Mouse (Mus musculus): Measurements from ENCODE around the gene Galnt6. TPM values are rescaled to one million over a fixed set of nuclear protein-coding genes. Genes with fewer than 3 reads are reported as not detected.

Galnt6 gene
- polyA plus RNA-seq, 1 experiment from 2014 or later = 0.22 TPM

DNA sequence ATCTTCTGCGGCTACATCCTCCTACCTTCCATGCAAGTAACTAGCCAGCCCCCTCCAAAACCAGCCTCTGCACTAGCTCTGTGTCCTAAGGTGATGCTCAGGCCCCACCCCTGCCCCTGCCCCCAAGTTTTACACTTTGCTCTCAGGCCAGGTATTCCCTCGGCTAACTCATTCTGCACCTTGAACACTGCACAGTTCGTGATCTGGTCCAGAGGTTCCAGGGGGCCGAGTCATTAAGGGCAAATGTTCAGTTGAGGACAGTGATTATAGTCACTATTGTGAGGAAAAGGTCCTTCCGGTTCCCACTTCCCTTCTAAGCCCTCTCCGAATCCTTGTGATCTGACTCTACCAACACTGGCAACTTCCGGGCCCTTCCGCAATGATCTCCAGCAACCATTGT, 14.7 kb downstream of the Galnt6 start:
- Histone ChIP-seq H3K27ac (no peak overlapping the region), H3K9ac (no peak overlapping the region), H3K4me1 (no peaks in the 10 kb centered on the region; the same call in 1 of the 2 replicates), H3K4me3 (no peak overlapping the region), H3K9me3 (no peaks in the 10 kb centered on the region), H3K36me3 (replicated peaks) (no peaks in the 10 kb centered on the region), H3K4me2 (no peak overlapping the region), H3K27me3 (replicated peaks) (no peaks in the 10 kb centered on the region)
- 94% methylated on average over 8 of the region's 8 CpGs for WGBS
- no peak for ATAC-seq (replicated peaks)

DNA sequence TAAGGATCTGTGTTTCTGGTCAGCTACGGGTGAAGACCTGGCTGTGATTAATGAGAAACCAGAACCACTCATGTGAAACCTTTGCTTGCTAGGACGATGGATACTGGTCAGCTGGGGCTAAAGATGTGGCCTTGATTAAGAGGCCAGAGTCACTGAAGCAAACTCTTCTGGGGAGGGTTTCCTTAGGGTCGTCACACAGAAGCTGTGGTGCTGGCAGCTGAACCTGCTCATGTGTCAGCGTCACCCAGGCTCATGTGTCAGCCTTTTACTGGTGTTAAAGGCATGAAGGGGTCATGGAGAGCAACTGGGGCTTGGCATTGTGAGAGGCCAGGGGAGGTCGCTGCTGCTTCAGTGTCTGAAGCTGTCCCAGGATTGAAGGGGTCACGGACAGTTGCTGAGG, 18.3 kb downstream of the Galnt6 start:
- H3K9me3 ChIP-seq = no peaks in the 10 kb centered on the region
- 61% methylated on average over 6 of the region's 6 CpGs for WGBS

DNA sequence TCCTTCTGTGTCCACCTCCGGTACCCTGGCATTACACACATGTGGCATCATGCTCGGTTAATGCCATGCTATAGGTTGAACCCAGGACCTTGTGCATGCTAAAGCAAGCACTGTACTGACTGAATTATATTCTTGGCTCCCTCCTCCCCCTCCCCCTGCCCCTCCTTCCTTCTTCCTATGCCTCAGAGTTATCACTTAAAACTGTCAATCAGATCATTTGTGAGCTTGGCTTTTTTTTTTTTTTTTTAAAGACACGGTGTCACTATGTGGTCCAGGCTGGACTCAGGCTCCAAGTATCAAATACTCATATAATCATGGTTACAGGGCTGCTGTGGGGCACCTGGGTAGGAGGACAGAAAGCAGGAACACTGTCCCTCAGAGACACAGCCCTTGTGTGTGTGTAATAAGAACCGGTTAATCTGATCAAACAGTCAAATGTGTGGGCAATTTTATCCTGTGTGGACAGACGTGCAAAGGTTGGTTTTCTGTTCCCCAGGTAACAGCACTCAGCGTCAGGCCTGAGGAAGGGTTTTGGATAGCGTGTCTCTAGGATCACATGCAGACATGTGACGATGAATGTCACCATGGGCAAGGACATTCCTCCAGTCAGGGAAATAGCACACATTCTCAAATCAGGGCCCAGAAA, 20.6 kb downstream of the Galnt6 start:
- ATAC-seq (replicated peaks) = no peak
- H3K4me2 ChIP-seq = no peak overlapping the region
- H3K36me3 ChIP-seq (replicated peaks) = no peaks in the 10 kb centered on the region
- 76% methylated on average over 8 of the region's 8 CpGs for WGBS
- no peak overlapping the region for H3K4me3 ChIP-seq
- peaks cover 6% of the 10 kb centered on the region; the same call in 1 of the 2 replicates for H3K27me3 ChIP-seq (replicated peaks)
- H3K9ac ChIP-seq = no peak overlapping the region
- peaks cover 8% of the 10 kb centered on the region for H3K4me1 ChIP-seq
- H3K27ac ChIP-seq = no peak overlapping the region
- H3K9me3 ChIP-seq = no peaks in the 10 kb centered on the region

More for the DNA sequence above, 18.3 kb downstream of the Galnt6 start:
- H3K36me3 ChIP-seq (replicated peaks) = no peaks in the 10 kb centered on the region
- H3K9ac ChIP-seq = no peak overlapping the region
- H3K4me2 ChIP-seq = no peak overlapping the region
- no peak for ATAC-seq (replicated peaks)
- H3K27me3 ChIP-seq (replicated peaks) = no peaks in the 10 kb centered on the region
- H3K4me3 ChIP-seq = no peak overlapping the region
- no peaks in the 10 kb centered on the region; the same call in 1 of the 2 replicates for H3K4me1 ChIP-seq
- H3K27ac ChIP-seq = no peak overlapping the region

DNA sequence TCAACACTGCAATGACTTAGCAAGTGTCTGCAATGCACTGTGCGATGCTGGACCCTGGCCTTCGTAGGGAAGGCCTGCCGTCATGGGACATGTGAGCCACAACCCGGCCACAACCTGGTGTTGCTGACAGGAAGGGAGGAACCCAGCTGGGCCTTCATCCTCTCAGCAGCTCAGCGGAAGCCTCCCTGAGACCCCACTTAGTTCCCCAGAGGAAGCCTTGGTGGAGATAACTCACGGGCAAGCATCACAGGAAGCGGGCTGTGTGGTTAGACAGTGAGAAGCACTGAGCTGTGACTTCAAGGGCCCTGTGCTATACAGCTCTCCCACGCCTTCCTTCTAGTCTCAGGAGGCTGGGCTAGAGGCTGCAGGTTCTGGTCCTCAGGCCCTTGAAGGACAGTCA, 22.9 kb downstream of the Galnt6 start:
- Histone ChIP-seq H3K27ac (no peak overlapping the region), H3K4me1 (peaks cover 8% of the 10 kb centered on the region), H3K4me3 (no peak overlapping the region), H3K4me2 (no peak overlapping the region), H3K9me3 (no peaks in the 10 kb centered on the region), H3K27me3 (replicated peaks) (peaks cover 6% of the 10 kb centered on the region; the same call in 1 of the 2 replicates), H3K9ac (no peak overlapping the region), H3K36me3 (replicated peaks) (no peaks in the 10 kb centered on the region)
- ATAC-seq (replicated peaks) = no peak
- 71% methylated on average over 8 of the region's 8 CpGs for WGBS

DNA sequence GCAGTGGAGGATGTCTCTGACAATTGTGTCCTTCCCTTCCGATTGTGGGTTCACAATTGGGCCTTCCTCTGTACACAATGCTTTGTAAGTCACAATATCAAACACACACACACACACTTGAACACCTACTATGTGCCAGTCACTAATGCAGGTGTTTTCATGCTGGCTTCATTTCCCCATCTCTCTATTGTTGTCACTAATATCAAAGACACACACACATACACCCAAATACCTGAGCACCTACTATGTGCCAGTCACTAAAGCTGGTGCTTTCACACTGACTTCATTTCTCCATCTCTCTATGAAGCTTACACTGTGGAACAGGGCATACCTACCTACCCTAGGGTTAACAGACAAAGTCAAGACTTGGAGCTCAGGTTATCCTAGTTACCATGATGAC, 23.8 kb downstream of the Galnt6 start:
- peaks cover 8% of the 10 kb centered on the region for H3K4me1 ChIP-seq
- H3K36me3 ChIP-seq (replicated peaks) = no peaks in the 10 kb centered on the region
- no peak for ATAC-seq (replicated peaks)
- no peak overlapping the region for H3K4me3 ChIP-seq
- H3K4me2 ChIP-seq = no peak overlapping the region
- WGBS = 84% methylated on average over 1 of the region's 1 CpGs
- H3K9me3 ChIP-seq = no peaks in the 10 kb centered on the region
- H3K27me3 ChIP-seq (replicated peaks) = peaks cover 6% of the 10 kb centered on the region; the same call in 1 of the 2 replicates
- H3K27ac ChIP-seq = no peak overlapping the region
- no peak overlapping the region for H3K9ac ChIP-seq

DNA sequence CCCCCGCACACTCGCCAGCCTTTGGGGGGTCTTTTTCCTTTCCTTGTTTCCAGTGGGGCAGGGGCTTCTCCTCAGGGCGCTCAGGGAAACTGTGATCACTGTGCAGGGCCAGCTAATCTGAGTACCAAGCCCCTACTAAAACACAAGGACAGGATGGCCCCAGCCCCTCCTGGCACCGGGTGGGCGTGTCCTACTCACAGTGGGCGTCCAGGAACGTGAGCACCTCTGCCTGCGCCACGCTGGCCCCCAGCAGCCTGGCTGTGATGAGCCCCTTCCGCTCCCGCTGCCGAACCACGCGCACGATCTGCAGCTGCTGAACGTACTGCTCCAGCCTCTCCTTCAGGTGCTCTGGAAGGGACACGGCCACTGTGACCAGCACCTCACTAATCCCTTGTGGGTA, 25.3 kb downstream of the Galnt6 start:
- Histone ChIP-seq H3K9me3 (no peaks in the 10 kb centered on the region), H3K9ac (no peak overlapping the region), H3K27ac (no peak overlapping the region), H3K4me1 (peaks cover 8% of the 10 kb centered on the region), H3K4me2 (peak overlapping the region; percentile 32), H3K4me3 (no peak overlapping the region), H3K27me3 (replicated peaks) (peaks cover 6% of the 10 kb centered on the region; the same call in 1 of the 2 replicates), H3K36me3 (replicated peaks) (no peaks in the 10 kb centered on the region)
- 14% methylated on average over 17 of the region's 17 CpGs for WGBS
- no peak for ATAC-seq (replicated peaks)

DNA sequence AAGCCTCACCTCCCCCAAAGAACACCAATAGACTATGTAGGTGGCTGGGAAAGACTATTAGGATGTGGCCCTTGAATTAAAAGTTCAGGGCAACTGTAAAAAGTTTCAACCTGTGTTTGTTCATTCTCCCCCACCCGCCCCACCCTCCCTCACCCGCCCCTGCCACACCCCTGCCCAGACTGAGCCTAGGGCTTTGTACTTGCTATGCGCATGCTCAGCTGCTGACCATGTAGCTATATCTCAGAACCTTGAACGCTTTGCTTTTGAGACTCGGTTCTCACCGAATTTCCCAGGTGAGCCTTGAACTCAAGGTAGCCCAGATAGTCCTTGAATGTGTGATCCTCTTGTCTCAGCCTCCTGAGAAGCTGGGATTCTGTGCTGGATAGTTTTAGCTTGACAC, 27.3 kb downstream of the Galnt6 start:
- no peak overlapping the region for H3K27ac ChIP-seq
- ATAC-seq (replicated peaks) = no peak
- H3K4me2 ChIP-seq = no peak overlapping the region
- no peak overlapping the region for H3K4me3 ChIP-seq
- H3K9ac ChIP-seq = no peak overlapping the region
- H3K27me3 ChIP-seq (replicated peaks) = peaks cover 6% of the 10 kb centered on the region; the same call in 1 of the 2 replicates
- no peaks in the 10 kb centered on the region for H3K9me3 ChIP-seq
- peaks cover 8% of the 10 kb centered on the region for H3K4me1 ChIP-seq
- H3K36me3 ChIP-seq (replicated peaks) = no peaks in the 10 kb centered on the region
- 79% methylated on average over 6 of the region's 6 CpGs for WGBS

DNA sequence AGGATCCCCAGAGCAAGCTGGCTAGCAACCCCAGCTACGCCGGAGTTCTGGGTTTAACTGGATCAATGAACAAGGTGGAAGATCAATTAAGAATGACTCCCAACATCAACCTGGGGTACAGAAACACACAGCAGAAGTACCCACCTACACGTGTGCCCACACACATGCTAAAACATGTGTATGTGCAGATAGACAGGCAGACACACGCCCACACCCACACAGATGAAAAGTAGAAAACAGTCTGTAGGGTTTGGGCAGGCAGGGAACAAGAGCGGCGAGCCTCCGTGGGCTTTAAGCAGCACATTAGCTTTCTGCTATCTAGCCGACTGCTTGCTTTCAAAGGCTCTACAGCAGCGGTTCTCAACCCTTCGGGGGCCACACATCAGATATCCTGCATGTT, 28.1 kb downstream of the Galnt6 start:
- Histone ChIP-seq H3K27me3 (replicated peaks) (peaks cover 6% of the 10 kb centered on the region; the same call in 1 of the 2 replicates), H3K36me3 (replicated peaks) (no peaks in the 10 kb centered on the region), H3K27ac (no peak overlapping the region), H3K4me1 (peaks cover 8% of the 10 kb centered on the region), H3K9me3 (no peaks in the 10 kb centered on the region), H3K9ac (no peak overlapping the region), H3K4me2 (no peak overlapping the region), H3K4me3 (no peak overlapping the region)
- ATAC-seq (replicated peaks) = no peak
- 64% methylated on average over 10 of the region's 10 CpGs for WGBS

DNA sequence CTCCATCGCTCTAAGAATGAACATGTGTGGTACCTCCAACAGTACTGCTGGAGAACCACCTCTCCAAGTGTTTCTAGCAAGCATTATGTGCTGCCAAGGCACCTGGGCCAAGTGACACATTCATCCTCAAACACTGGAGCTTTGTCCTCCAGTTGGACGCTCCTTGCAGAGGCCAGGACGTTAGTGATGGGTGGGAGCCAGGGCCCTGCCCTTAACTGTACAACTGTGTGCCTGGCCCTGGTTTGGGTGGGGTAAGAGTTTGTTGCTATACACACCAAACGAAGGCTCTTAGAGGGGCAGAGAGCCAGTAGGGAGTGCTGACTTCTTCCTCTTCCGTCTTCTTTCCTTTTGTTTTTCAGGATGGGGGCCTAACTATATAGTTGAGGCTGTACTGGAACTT, 28.8 kb downstream of the Galnt6 start:
- ATAC-seq (replicated peaks) = no peak
- H3K9ac ChIP-seq = no peak overlapping the region
- no peaks in the 10 kb centered on the region for H3K9me3 ChIP-seq
- H3K36me3 ChIP-seq (replicated peaks) = no peaks in the 10 kb centered on the region
- peaks cover 8% of the 10 kb centered on the region for H3K4me1 ChIP-seq
- no peak overlapping the region for H3K4me2 ChIP-seq
- H3K27me3 ChIP-seq (replicated peaks) = peaks cover 6% of the 10 kb centered on the region; the same call in 1 of the 2 replicates
- H3K27ac ChIP-seq = no peak overlapping the region
- no peak overlapping the region for H3K4me3 ChIP-seq
- 84% methylated on average over 5 of the region's 5 CpGs for WGBS

DNA sequence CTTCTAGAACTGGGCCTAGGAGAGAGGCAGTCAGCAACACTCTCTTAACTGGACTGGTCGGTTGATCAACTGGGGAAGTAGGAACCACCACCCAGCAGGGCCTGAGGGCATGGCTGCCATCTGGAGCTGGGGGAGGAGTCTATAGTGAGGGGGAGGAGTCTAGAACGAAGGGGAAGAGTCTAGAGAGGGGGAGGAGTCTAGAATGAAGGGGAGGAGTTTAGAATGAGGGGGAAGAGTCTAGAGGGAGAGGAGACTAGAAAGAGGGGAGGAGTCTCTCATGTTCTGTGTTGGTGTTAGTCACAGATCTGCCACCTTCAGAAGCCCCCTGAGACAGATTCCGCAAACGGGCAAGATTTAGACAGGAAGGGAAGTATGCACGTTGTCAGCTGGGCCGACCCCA, 29.8 kb downstream of the Galnt6 start:
- no peak overlapping the region for H3K4me2 ChIP-seq
- H3K9me3 ChIP-seq = no peaks in the 10 kb centered on the region
- no peak for ATAC-seq (replicated peaks)
- H3K9ac ChIP-seq = no peak overlapping the region
- 76% methylated on average over 6 of the region's 6 CpGs for whole genome bisulfite sequencing
- peaks cover 5% of the 10 kb centered on the region; the same call in 1 of the 2 replicates for H3K27me3 ChIP-seq (replicated peaks)
- no peaks in the 10 kb centered on the region for H3K36me3 ChIP-seq (replicated peaks)
- H3K4me3 ChIP-seq = no peak overlapping the region
- H3K4me1 ChIP-seq = peaks cover 8% of the 10 kb centered on the region
- H3K27ac ChIP-seq = no peak overlapping the region

DNA sequence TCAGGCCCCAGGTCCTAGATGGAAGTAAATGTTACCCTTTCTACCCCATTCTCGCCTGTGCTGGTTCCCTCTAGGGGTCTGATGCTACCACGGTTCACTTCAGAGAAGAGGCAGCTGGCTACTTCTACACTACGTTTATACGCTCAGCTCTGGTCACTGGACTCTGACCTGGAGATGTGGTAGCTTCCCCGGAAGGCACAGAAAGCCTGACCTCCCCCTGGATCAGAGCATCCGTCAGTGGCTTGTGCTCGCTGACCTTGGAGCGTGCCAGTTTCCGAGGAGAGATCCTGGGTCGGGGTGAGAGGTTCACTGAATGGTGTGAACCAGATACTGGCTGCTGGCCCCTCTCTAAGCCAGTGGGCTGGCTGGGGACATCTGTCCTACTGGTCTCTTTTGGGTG, 31.1 kb downstream of the Galnt6 start:
- no peaks in the 10 kb centered on the region for H3K9me3 ChIP-seq
- WGBS = 85% methylated on average over 10 of the region's 10 CpGs
- H3K36me3 ChIP-seq (replicated peaks) = no peaks in the 10 kb centered on the region
- H3K4me1 ChIP-seq = no peaks in the 10 kb centered on the region
- H3K27me3 ChIP-seq (replicated peaks) = no peaks in the 10 kb centered on the region
- H3K4me2 ChIP-seq = no peak overlapping the region
- H3K9ac ChIP-seq = no peak overlapping the region
- no peak for ATAC-seq (replicated peaks)
- no peak overlapping the region for H3K27ac ChIP-seq
- H3K4me3 ChIP-seq = no peak overlapping the region

DNA sequence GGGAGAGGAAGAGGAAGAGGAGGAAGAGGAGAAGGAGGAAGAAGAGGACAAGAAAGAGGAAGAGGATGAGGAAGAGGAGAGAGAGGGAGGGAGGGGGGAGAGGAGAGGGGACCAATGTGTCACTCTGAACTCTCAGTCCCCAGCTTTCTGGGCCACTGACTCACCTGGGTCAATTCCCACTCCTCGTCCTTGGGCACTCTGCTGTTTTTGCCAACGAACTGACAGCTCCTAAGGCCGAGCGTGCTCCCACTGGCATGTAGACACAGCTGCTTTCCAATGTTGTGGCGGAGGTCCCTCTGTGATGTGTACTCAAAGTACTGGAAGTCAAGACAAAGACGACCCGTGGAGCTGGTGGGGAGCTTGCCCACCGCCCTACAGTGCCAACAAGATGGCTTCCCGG, 34.8 kb downstream of the Galnt6 start:
- Histone ChIP-seq H3K27me3 (replicated peaks) (no peaks in the 10 kb centered on the region), H3K27ac (no peak overlapping the region), H3K9me3 (no peaks in the 10 kb centered on the region), H3K4me2 (no peak overlapping the region), H3K36me3 (replicated peaks) (no peaks in the 10 kb centered on the region), H3K4me1 (no peaks in the 10 kb centered on the region), H3K9ac (no peak overlapping the region), H3K4me3 (no peak overlapping the region)
- WGBS = 88% methylated on average over 9 of the region's 9 CpGs
- ATAC-seq (replicated peaks) = no peak

DNA sequence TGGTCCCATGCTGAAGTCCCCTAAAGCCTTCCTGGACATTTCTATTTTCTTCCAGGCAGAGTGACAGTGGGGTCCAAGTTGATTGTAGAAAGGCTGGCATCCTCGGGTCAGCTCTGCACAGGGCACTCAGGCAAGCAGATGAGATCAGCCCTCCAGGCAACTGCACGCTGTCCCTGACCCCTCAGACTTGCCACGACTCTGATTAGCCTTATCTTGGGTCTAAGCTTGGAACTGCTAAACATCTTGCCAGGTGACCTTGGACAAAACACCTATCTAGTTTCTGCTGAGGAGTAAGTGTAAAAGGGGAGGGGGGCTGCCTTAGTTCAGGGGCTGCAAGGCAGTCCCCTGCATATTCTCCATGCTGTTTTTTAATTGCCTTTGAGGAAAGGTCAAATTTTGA, 37.2 kb downstream of the Galnt6 start:
- H3K9ac ChIP-seq = no peak overlapping the region
- H3K4me1 ChIP-seq = no peaks in the 10 kb centered on the region
- H3K36me3 ChIP-seq (replicated peaks) = no peaks in the 10 kb centered on the region
- H3K4me2 ChIP-seq = no peak overlapping the region
- H3K4me3 ChIP-seq = no peak overlapping the region
- no peak overlapping the region for H3K27ac ChIP-seq
- H3K9me3 ChIP-seq = no peaks in the 10 kb centered on the region
- H3K27me3 ChIP-seq (replicated peaks) = no peaks in the 10 kb centered on the region
- WGBS = 83% methylated on average over 3 of the region's 3 CpGs
- ATAC-seq (replicated peaks) = no peak
